Mouse (Mus musculus) T-helper 2 cell (primary cell): ENCODE measurements around the gene Lpxn.

Experiments
- in situ Hi-C: fragments of 300-600 bp; cut with MboI, MseI; formaldehyde crosslinking; loops from one replicate; pipeline ENCODE4 v1.15.1; 2025; ENCODE audit warnings: high pct_unique_total_duplicates

The Lpxn gene

DNA sequence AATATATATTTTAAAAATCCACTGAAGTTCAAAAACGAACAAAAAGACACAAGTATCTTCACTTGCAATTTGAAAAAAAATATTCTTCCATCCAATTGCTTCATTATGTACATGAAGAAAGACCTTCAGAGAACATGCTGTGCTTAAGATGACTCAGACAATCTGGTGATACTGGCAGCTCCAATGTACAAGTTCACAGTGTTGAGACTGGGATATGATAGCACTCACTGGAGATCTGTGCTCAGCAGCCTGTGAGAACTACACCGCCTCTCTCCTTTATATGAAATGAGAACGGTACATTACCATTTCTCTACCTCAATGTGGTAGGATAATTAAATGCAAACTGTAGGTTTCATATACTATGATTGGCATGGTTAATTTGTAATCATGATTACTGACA, 6.8 kb downstream of the Lpxn start:
- in situ Hi-C loops: loop anchor here (25.0 kb wide), 1 partner anchor 791 kb away; no protein-coding TSS in a partner anchor

GRCm38 (mm10) chr19:12804237-12804636, 8.2 kb downstream of the Lpxn start:
- in situ Hi-C loops: loop anchor here (25.0 kb wide), 1 partner anchor 792 kb away; no protein-coding TSS in a partner anchor

- in situ Hi-C loops: loop anchor here (25.0 kb wide), 1 partner anchor 793 kb away; no protein-coding TSS in a partner anchor
Observed at GRCm38 (mm10) chr19:12805730-12806129, 9.7 kb downstream of the Lpxn start.

- in situ Hi-C loops: loop anchor here (25.0 kb wide), 1 partner anchor 794 kb away; no protein-coding TSS in a partner anchor
Observed at GRCm38 (mm10) chr19:12806214-12806613, 10.2 kb downstream of the Lpxn start.

- in situ Hi-C loops: loop anchor here (25.0 kb wide), 1 partner anchor 801 kb away; no protein-coding TSS in a partner anchor
Observed at GRCm38 (mm10) chr19:12812644-12813364, 16.8 kb downstream of the Lpxn start.

DNA sequence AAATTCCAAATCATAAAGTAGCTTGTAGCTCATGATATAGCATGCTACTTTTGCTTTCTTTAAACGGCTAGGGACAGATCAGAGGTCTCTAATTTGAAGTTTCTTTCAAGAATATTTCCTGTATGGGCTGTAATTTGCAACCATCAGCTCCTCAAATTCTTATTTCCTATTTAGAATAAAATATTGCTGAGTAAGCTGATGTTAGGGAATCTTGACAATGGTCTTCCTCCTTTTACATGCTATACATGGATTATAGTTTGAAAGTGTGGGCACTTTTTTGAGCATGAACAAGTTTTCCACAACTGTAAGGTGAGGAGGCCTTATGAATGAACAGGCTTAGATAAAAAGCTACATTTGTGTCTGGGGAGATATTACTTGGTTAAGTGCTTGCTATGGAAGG, 17.9 kb downstream of the Lpxn start:
- in situ Hi-C loops: loop anchor here (25.0 kb wide), 1 partner anchor 802 kb away; no protein-coding TSS in a partner anchor

GRCm38 (mm10) chr19:12818507-12818906, 22.5 kb downstream of the Lpxn start:
- in situ Hi-C loops: loop anchor here (25.0 kb wide), 1 partner anchor 806 kb away; no protein-coding TSS in a partner anchor

- in situ Hi-C loops: loop anchor here (5.0 to 25.0 kb wide), 2 partner anchors 33 to 808 kb away; no protein-coding TSS in a partner anchor
Observed at GRCm38 (mm10) chr19:12820383-12820782, 24.4 kb downstream of the Lpxn start.

DNA sequence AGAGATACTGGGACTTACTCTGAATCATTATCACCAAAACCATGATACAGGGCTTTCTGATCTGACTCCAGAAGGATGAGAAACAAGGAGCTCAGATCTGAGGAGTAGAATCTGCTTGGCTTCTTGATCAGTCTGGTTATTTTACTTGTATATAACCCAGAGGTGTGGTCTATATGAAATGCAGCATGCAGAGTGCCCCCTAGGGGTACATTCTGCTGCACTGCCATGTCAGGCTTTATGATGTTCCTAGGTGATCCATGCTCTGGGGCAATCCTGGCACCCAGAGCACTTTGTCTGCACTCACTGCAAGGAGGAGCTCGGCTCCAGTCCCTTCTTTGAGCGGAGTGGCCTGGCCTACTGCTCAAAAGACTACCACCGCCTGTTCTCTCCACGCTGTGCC, 28.6 kb downstream of the Lpxn start:
- in situ Hi-C loops: loop anchor here (5.0 to 25.0 kb wide), 2 partner anchors 37 to 812 kb away; no protein-coding TSS in a partner anchor

GRCm38 (mm10) chr19:12830823-12831430, 34.9 kb downstream of the Lpxn start:
- in situ Hi-C loops: loop anchor here (10.0 kb wide), 1 partner anchor 256 kb away; no protein-coding TSS in a partner anchor

DNA sequence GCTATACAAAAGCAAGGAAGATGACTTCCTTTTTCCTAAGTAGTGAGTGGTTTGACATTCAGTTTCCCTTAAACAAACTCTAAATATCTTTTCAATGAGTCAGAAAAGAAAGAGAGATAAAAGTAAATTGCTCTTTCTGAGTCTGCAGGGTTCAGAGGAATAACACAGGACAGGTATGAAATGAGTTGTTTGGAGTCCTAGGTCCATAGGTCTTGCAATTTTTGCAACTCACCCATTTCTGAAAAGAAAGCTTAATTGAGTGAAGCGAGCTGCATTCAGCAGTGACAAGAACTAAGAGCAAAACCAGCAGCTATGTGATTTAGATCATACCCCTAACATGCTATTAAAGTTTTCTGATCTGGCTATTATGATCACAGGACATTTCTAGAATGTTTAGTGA, 35.6 kb downstream of the Lpxn start:
- in situ Hi-C loops: loop anchor here (10.0 kb wide), 1 partner anchor 257 kb away; no protein-coding TSS in a partner anchor

GRCm38 (mm10) chr19:12833625-12834024, 37.6 kb downstream of the Lpxn start:
- in situ Hi-C loops: loop anchor here (10.0 kb wide), 1 partner anchor 259 kb away; no protein-coding TSS in a partner anchor

- in situ Hi-C loops: loop anchor here (10.0 kb wide), 1 partner anchor 264 kb away; no protein-coding TSS in a partner anchor
Observed at GRCm38 (mm10) chr19:12838507-12838906, 42.5 kb downstream of the Lpxn start.

GRCm38 (mm10) chr19:12846382-12846781, 50.4 kb downstream of the Lpxn start, which contains the start of gene Gm5244:
TSS of gene Gm5244 (plus strand) at chr19:12846682.
- in situ Hi-C loops: no loop called here

DNA sequence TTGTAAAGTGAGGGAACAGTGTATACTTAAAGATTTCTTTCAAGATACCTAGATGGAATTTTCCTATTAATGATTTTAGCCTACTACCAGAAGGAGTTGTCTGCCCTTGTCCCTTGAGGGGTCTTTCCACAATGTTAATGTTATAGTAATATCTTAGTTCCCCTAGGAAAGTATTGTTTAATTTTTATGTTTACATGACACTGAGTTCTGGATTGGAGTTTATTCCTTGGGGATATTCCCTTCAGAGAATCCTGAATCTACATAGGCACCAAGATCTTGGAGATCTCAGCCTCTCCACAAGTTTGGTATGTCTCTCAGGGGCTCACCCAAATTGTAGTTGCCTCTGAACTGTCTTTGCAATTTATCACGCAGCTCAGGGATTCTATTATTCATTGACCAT, 61.0 kb downstream of the Lpxn start, which contains the start of gene Olfr1444:
Olfr1444 (plus strand) TSS at position 301 of the 400 bp plus-strand sequence.
- in situ Hi-C loops: no loop called here
